Mouse (Mus musculus) CD4-positive helper T cell, adult 2 months (primary cell): ENCODE data around the gene Ptprc.

Experiments used
- DNase-seq: peaks from one replicate; pipeline ENCODE4 v3.0.0-alpha.2; 2012; ENCODE audit warnings: low read depth, missing footprints, low spot score

Gene Ptprc

DNA sequence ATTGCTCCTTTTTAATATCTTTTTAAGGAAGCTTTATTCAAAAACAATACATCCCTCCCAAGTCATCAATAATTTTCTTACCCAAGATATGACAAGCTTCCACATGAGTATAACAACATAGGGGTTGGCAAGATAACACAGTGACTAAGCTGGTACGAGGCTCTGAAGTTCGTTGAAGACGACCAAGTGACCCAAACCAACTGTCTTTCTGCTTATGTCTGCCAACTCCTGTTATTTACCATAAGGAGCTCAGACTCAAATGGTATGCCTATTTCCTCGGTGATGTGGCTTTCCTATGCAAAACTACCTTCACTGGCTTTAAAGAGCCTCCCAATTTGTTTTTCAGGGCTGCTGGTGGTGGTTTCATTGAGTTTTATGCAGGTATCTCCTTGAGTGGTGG, at the start of gene Ptprc:
Ptprc (minus strand) TSS at position 215 of the 400 bp plus-strand sequence.
- DNase-seq, result peak; percentile 67

- DNase-seq, result no peak
Measured at GRCm38 (mm10) chr1:138214736-138215458, 39.4 kb upstream of the Ptprc start.

DNA sequence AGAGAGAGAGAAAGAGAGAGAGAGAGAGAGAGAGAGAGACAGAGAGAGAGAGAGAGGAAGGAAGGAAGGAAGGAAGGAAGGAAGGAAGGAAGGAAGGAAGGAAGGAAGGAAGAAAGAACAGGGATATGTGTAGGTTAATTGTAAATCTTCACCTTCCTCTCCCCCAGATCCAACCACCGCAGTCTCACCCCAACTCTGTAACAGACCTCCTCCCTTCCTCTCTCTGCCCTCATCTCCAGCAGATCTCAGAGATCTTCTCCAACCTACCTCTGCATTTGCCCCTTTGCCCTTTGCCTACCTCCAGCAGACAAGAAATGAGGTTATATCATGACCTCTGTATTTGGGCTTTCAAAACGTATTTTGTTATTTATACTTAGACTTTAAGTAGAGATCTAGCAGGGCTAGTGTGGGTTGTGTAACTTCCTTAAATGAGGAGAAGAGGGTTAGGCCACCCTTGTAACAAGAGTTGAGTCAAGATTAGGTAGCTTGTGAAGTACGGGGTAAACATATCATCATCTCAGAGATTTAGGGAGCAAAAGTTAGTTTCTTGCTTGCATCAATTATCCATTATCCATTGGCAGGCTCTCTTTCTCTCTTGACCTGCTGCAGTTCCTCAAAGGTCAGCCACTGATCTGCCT, 35.0 kb upstream of the Ptprc start:
- no peak for DNase-seq

DNA sequence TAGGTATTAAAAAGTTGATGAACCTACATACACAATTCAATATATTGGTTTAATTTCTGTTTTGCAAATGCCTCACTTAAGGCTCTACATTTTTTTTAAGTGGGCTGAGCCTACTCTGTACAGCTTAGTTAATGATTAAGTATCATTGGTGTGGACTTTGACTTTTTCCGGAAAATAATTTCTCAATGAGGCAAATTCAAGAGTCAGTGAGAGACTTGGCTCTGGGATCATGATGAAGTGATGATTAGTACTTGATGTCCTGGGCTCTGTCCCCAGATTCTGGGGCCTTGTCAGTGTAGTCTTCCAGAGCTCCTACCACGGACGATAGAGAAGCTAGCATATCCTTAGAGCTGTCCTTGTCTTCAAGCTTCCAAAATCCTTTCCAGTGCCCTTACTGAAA, 34.2 kb upstream of the Ptprc start:
- no peak for DNase-seq

- no peak for DNase-seq
Measured at GRCm38 (mm10) chr1:138206041-138206440, 30.5 kb upstream of the Ptprc start.

DNA sequence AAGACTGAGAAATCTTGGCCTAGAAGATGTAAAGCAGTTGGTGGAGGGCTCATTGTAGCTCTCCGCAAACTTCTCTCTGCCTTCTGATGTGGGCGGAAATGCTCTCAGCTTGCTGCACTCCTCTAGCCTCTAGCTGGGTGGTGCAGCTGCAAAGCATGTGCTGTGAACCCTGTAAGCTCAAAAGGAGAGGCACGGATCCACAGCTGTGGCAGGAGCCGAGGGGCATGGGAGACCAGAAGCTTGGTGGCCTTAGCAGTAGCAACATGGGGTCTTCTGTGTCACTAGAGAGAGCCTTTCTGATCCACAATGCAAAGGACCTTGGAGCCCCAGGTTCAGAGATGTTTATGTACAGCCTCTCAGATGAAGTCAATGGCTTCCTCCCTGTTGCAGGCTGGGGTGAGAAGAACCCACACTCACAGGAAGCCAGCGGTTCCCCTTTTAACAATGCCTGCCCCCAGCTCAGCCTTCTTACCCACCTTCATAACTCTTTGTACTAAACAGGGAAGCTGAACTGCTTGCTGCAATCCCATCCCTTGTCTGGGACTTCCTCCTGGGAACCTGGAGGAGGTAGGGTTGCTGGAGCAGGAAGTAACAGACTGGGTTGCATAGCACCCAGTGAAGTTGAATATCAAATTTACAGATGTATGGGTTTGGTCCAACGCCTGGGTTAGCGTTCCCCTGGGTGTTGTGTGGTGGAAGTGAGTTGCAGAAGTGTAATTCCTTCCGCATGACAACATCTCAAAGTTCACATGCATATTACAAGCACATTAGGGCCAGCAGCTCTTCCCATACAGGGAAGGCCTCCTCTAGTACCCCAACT, 16.4 kb upstream of the Ptprc start:
- DNase-seq, result peak; percentile 88

DNA sequence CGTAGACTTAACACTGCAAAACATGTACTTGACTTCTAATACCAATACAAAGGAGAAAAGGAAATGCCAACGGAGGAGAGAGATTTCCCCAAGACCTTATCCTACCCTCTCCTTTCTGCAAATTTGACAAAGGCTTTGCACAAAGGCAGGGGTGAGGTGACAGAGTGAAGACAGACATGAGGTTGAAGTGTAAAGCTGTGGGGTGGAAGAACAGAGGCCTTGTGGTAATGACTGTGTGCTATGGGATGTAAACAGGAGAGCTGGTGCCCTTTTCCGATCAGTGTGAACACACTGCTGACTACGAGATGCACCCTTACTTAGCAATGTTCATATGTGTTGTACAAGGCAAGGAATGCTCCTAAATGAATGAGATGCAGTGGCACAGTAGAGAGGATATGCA, 12.6 kb upstream of the Ptprc start:
- DNase-seq, result peak; percentile 65

- DNase-seq, result peak; percentile 65
Measured at GRCm38 (mm10) chr1:138185904-138186303, 10.4 kb upstream of the Ptprc start.

GRCm38 (mm10) chr1:138180081-138180480, 4.6 kb upstream of the Ptprc start:
- DNase-seq, result peak; percentile 41

DNA sequence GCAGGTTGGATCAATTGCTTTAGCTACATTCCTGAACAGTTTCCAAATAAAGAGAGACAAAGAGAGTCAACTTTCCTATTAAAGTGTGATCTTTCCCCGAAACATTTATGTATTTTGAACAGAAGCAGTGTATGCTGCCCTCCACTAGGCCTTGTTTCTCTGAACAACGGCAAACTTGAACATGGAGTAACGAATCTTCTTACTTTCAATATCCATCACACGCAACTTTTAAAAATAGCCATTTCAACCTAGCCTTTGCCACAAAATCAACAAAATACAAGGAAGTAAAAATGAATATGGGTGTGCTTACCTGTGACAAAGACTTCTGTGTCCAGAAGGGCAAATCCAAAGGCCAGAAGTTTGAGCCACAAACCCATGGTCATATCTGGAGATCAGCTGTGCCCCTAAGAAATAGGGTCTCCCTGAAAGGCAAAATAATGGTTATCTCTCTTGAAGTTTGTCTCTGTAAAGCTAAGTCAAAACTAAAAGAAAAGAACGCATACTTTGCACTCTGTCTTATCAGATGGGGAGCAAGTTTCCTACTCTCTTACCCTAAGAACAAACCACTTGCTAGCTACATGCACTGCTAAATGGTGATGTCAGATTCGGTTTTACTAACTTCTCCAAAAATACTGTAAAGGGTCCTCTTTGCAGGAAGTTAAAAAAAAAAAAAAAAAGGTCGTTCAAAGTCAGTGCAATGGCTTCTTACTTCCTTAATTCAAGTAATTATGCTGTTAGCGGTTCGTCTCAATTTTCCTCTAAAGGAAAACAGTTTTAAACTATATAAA, 609 bp downstream of the Ptprc start:
- DNase-seq, result peak; percentile 86

GRCm38 (mm10) chr1:138174143-138174542, 1.4 kb downstream of the Ptprc start:
- DNase-seq, result peak; percentile 52

DNA sequence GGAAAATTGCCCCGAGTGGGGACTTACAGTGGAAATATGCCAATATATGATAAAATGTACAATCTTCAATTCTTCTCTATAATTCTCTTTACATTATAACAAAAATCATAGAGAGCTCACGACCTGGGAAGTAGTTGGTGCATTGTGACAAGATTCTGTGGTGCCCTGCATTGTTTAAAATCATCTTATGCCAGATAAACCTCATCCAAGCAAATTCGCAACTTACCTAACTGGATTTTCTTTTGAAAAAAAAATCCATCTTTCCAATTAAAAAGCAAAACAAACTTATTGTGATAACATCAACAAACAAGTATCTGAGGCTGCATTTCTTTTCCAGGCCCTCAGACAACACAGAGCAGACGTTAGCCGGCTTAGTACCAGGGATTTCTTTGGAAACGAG, 1.8 kb downstream of the Ptprc start:
- peak; percentile 31 for DNase-seq

- peak; percentile 62 for DNase-seq
Measured at GRCm38 (mm10) chr1:138172547-138172946, 3.0 kb downstream of the Ptprc start.

GRCm38 (mm10) chr1:138172096-138172495, 3.4 kb downstream of the Ptprc start:
- peak; percentile 71 for DNase-seq

DNA sequence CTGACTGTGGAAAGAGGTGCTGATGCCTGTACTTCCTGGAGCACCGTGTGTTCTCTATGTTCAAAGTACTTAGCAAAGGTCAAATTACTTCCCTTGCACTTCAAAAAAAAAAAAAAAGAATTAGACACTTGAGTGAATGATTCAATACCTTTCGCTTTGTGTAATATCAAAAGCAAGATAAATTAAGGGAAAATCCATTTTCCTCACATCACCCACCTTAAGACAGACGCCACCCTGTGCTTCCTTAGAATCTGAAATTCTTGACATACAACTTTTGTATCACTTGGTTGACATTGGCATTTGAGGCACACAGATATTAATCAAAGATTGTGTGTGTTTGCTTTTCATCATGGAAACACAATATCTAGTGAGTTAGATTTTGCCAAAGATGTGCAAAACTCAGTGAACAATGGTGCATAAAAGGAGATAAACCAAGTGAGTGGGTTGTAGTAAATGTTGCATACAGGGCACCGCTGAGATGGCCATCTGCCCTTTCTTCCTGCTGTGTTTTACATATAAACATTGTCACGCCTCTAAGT, 9.2 kb downstream of the Ptprc start:
- peak; percentile 65 for DNase-seq

DNA sequence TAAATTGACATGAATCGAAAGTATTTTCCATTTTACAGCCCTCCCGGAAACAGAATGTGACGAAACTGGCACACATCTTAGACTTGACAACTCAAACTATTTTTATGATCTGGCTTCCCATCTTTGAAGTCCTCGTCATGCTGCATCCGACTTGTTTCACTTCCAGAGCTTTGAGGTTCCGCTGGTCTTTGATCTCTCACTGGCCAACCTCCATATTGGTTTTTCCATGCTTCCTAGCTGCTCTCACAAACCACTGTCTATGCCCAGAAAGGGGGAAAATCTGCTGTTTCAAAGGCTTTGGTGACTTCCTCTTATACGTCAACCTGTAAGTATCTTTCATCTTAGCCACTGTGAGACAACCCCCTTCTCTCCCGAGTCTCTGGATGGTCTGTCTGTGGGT, 12.9 kb downstream of the Ptprc start:
- peak; percentile 92 for DNase-seq

DNA sequence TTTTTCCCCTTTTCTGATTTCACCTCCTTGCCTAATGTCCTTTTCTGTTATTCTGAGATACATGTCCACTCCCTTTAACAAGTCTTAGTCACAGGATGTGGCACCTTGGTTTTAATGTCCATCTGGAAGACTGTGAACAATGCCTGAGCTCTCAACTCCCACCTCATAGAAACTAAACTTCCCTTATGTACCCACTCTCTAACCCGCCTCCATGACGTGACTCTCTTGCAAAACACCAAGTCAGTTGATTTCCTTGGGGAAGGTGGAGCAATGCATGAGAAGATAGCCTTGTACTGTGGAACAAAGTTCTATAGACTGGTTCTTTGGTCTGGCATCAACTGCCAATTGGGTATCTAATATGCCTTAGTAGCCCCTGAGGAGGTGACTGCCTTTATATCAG, 16.6 kb downstream of the Ptprc start:
- DNase-seq, result peak; percentile 63

DNA sequence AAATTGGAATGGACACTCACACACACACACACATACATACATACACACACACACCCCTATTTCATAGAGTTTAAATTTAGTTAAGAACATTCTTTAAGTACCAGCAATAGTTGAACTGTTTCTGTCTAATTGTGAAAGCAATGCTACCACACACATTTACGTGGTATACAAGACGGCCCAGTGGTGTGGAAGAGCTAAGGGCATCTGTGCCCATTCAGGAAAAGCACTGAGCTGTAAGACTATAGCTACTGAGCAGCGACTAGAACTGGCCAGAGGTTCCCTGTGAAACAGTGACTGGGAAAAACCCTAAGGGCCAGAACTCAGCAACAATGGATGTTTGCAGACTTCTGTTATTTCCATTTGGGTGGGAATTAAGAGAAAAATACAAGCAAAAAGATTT, 17.3 kb downstream of the Ptprc start:
- no peak for DNase-seq

GRCm38 (mm10) chr1:138157709-138158108, 17.8 kb downstream of the Ptprc start:
- DNase-seq, result peak; percentile 36

DNA sequence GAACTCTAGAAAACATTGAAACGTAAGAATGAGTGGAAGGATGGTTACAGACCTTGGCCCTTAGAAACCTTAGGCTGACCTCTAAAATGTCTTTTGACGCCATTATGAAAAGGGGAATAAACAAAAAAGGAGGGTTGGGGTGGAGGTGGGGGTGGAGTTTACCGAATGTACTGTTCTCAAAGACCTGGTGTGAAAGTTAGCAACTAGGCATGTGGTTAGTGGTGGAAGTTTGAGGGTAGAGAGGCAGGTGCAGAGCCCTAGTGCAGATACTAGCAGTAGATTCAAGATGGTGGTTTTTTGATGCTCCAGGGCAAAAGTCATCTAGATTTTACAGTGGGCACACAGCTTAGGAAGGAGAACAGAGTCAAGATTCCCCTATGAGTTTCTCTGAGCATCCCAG, 18.5 kb downstream of the Ptprc start:
- peak; percentile 81 for DNase-seq

GRCm38 (mm10) chr1:138154185-138154785, 21.2 kb downstream of the Ptprc start:
- peak; percentile 52 for DNase-seq
